Mouse (Mus musculus) cortical plate, adult 2 months (tissue): ENCODE measurements around the gene Ece1.
A peak's percentile ranks its signal among the peaks of the same experiment; 100 is the strongest.

Experiments used
- CTCF ChIP-seq: fragments of 200-500 bp; IDR thresholded peaks from 2 replicates; pipeline ENCODE4 v1.5.1; 2011; ENCODE audit warnings: mild to moderate bottlenecking, control low read depth, low read length; ENCODE audit not compliant: insufficient read depth; ENCODE audit errors: extremely low read depth
- POLR2A ChIP-seq: fragments of 200-500 bp; IDR thresholded peaks from 2 replicates; pipeline ENCODE4 v1.6.1; 2011; ENCODE audit warnings: mild to moderate bottlenecking, low read length, control low read depth; ENCODE audit not compliant: insufficient read depth; ENCODE audit errors: extremely low read depth

DNA sequence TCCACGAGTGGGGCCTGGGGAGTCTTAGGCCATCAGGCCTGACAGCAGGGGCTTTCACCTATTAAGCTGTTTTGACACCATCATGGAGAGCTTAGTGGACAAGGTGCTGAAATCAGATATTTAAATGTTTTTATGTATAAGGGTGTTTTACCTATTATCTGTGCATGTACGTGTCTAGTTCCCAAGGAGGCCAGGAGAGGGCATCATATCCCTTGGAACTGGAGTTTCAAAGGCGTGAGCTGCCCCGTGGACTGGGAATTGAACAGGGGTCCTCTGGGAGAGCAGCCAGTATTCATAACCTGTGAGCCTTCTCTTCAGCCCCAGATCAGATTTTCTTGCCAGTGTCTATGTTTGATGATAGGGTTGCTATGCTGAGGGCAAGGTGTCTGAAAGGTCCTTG is 128.4 kb downstream of the Ece1 start:
- TF ChIP-seq CTCF (0 out of 2 replicates have a peak, but pooled peaks have one; percentile 8), POLR2A (no peak)
